Mouse (Mus musculus): ENCODE results near the gene Atxn7.

- TF ChIP-seq CTCF (IDR thresholded peaks at IDR 0.05; ENCODE audit: extremely low read depth, insufficient read depth, insufficient read length, insufficient replicate concordance) (no peak), POLR2A (IDR thresholded peaks at IDR 0.05; ENCODE audit: low read depth, low read length) (no peak)
These were observed 127.0 kb downstream of the Atxn7 start for GRCm38 (mm10) chr14:14088016-14088791.
